Mouse (Mus musculus) left cerebral cortex, adult 6 months (tissue): ENCODE data around the gene Ins1. TPM values are rescaled to one million over a fixed set of nuclear protein-coding genes. Genes with fewer than 3 reads are reported as not detected.

Experiments
- long read RNA-seq, 2 experiments: library from polyadenylated mRNA; unstranded; transcript quantifications; one replicate each; pipeline ENCODE4 v2.0.0; 2019 to 2020
- polyA plus RNA-seq: library from polyadenylated mRNA; unstranded; fragments of <200 nt; fragmentation: Nextera tagmentation; gene quantifications from 2 replicates; pipeline ENCODE4 v1.2.3, GENCODE M21; 2021

Ins1 gene
- polyA plus RNA-seq, result not detected in 2 replicates
- long read RNA-seq, experiment 1, result 0 reads
- long read RNA-seq, experiment 2, result 0 reads

GRCm38 (mm10) chr19:52263997-52264396, at the start of gene Ins1:
Gene Ins1, plus strand, starts transcription at chr19:52264297.

